Mouse (Mus musculus) fat pad, adult 2 months (tissue): Measurements from ENCODE around the gene Zmym1.
"Not testable (repeated sequence)": the region's sequence is repeated elsewhere in the genome, so short reads cannot be mapped to it uniquely, and the experiment has no call there.

Experiments used
- DNase-seq: peaks from one replicate; pipeline ENCODE4 v3.0.0-alpha.2; 2011; ENCODE audit warnings: low read depth, low spot score; ENCODE audit errors: extremely low read depth

Zmym1 gene

DNA sequence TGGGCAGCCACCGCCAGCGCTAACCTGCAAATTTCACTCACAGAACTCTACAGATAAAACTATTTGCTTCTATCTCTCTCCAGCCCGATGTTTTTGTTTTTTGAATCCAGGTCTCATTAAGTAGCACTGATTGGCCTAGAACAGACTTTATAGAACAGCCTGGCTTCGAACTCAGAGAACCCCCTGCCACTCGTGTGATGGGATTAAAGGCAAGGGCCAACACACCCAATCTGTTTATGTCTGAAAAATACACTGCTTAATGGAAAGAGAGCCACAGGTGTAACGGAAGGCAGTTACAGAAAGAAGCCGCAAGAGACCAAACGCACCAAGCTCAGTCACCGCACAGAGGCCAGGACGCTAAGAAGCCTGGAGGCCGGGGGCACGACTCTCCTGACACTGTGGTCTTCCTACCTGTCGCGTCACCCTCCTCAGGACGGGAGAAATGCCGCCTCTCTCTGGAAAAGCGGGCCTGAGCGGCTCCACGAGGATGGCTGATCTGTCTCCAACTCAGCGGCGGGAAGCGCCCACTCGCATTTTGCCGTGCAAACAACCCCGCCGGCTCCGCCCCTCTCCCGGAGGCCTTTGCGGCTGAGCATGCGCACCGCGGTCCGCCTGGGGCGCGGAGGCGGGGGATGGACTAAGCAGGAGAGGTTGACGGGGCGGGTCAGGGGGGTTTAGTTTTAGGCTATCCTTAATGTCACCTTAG is at the start of gene Zmym1:
Gene Zmym1, minus strand, starts transcription at position 568 of the 706 bp plus-strand sequence.
- DNase-seq, result no peak

- no peak for DNase-seq
Measured at GRCm38 (mm10) chr4:127110570-127110969, 49.6 kb upstream of the Zmym1 start.

DNA sequence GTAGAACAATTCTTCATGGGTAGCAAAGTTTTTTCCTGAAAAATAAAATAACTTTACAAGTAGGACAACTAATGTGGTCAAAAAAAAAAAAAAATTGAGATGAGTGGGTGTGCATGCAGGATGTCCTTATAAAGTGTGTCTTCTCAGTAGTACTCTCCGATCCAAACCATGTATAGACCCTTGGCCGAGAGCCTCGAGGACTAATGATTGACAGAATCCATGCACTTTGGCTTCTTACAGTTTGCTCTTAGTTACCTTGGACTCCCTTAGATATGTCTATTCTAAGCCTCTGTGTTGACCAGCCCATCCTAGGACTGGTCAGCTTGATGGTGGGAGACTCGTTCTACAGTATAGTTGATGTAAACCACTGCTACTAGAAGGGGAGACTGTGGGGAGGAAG is 46.6 kb upstream of the Zmym1 start:
- DNase-seq, result no peak

GRCm38 (mm10) chr4:127099552-127099951 is 38.6 kb upstream of the Zmym1 start:
- not testable (repeated sequence) for DNase-seq

DNA sequence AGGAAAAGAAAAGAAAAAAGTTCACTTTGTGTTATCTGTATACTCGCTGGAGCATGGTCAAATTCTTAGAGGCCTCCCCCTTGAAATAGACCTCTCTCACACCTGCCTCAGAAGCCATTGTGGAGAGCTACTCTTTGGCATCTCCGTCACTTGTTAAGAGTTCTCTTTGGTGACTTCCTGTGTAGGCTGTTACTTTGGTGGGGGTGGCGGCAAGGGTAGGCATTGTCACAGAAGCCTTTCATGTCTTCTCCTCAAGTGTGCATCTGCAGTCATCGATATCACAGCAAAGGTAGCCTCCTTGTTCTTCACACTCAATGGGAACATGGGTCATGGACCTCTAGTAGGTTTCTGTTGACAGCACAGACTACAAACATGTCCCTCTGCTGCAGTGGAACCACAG is 34.1 kb upstream of the Zmym1 start:
- no peak for DNase-seq

- no peak for DNase-seq
Measured at GRCm38 (mm10) chr4:127091188-127091587, 30.2 kb upstream of the Zmym1 start.

DNA sequence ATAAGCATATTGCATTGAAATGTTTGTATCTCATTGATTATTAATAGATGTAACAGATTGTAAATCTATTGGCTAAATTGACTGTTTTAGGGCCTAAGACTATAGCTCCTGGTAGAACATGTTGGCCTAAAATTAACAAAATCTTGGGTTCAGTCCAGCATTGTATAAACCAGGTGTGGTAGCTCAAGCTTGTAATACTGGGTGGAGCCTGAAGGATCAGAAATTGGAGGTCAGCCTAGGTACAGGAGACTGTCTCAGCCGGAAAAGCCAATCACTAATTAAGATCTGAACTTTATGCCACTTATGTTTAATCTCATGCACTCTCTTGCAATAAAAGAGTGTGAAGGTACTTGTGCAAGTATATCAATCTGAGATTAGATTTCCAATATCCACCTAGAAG is 24.8 kb upstream of the Zmym1 start:
- peak; percentile 78 for DNase-seq

- no peak for DNase-seq
Measured at GRCm38 (mm10) chr4:127083131-127083530, 22.2 kb upstream of the Zmym1 start.

- no peak for DNase-seq
Measured at GRCm38 (mm10) chr4:127080806-127081205, 19.9 kb upstream of the Zmym1 start.

DNA sequence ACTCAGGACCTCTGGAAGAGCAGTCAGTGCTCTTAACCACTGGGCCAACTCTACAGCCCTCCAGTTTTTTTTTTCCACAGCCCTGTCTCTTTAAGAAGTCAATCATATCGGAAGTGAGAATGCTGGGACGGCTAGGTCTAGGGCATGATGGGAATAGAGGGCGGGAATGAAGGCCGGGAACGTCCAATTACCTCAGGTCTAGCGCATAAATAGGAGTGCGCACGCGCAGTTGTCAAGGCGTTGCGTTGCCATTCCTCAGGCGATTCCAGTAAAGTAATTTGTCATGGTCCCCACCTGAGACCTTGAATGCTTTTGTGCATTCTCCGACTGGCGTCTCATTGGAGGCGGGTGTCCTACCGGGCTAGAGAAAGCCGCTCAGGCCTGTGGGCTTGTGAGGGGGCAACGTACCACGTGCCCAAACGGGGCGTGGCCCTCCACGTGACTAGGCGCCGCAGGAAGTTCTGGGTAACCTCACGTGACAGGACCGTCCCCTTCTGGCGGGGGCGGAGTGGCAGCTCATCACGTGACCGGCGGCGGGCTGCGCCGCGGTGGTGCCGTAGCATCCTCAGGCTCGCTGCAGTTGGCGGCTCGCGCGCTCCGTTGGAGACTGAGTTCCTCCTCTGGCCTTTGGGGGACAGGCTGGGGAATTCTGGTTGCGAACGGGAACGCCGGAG is 16.1 kb upstream of the Zmym1 start, which contains the start of gene Zmym6:
Gene Zmym6, plus strand, starts transcription at position 509 of the 674 bp plus-strand sequence.
- DNase-seq, result peak; percentile 46

DNA sequence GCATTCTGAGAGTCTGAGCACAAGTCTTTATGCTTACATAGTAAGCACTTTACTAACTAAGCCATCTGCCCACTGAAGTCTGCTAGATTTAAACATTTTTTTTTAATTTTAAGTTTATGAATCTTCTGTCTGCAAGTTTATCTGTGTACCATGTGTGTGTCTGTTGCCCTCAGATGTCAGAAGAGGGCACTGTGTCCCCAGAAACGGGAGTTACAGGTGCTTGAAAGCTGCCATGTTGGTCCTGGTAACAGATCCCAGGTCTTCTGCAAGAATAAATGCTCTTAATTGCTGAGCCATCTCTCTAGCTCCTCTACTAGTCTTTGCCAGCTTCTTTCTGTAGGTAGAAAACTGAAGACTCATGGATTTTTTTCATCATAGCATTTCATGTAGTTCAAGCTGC is 14.0 kb upstream of the Zmym1 start:
- DNase-seq, result no peak

- DNase-seq, result no peak
Measured at GRCm38 (mm10) chr4:127064051-127064450, 3.1 kb upstream of the Zmym1 start.

- no peak for DNase-seq
Measured at GRCm38 (mm10) chr4:127054522-127055198, 6.3 kb downstream of the Zmym1 start.

DNA sequence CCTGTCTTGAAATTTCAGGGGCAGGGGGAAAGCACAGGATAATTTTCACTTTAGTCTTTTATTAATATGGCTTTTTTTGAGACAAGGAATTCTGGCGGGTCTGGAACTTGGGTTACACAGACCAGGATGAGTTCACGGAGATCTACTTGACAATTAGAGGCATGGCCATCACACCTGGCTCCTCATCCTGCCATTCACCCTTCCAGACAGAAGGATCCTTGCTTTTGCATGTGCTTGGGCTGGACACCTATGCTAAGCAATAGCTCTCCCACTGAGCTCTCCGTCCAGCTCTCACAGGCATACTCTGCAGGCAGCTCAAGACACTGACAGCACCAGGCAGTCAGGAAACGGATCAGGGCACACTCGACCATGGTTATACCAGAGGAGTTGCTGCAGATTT is 7.9 kb downstream of the Zmym1 start:
- DNase-seq, result no peak

DNA sequence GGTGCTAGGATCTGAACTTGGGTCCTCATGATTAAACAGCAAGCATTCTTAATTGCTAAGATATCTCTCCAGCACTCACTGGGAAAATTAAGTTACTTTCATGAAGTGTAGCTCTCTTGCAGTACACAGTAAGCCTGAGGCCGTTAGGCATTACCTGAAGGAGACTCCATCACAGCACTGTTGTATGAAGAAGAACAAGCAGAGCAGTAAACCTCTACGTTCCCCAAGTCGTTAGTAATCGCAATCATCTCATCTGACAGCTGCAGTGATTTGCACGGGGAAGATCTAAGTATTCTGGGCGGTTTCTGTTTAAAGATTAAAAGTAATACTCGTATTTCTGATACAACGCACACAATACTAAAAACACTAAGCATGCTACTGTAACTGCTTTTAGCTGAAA is 9.8 kb downstream of the Zmym1 start:
- no peak for DNase-seq

- DNase-seq, result no peak
Measured at GRCm38 (mm10) chr4:127043540-127043939, 17.4 kb downstream of the Zmym1 start.

- DNase-seq, result no peak
Measured at GRCm38 (mm10) chr4:127039871-127040483, 21.0 kb downstream of the Zmym1 start.

GRCm38 (mm10) chr4:127038828-127039349 is 22.1 kb downstream of the Zmym1 start:
- DNase-seq, result no peak

- no peak for DNase-seq
Measured at GRCm38 (mm10) chr4:127037908-127038827, 22.8 kb downstream of the Zmym1 start.

DNA sequence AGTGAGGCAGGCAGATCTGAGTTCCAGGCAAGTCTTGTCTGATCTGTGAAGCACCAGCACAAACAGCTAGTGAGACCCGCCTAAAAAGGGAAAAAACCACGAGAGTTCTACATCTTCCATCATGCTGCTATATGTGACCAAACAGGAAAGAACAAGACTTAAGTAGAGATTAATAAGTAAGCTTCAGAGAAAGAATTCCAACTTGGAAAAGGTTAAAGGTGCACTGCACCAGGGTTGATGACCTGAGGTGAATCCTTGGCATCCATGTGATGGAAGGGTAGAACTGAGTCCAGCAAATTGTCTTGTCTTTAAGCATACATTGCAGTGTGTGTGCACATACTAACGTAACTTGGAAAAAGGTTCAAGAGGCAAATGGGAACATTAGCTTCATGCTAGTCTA is 23.8 kb downstream of the Zmym1 start:
- DNase-seq, result no peak
